Mouse (Mus musculus) CH12.LX (cell line): ENCODE measurements around the gene Acbd4. TPM values are rescaled to one million over a fixed set of nuclear protein-coding genes. Genes with fewer than 3 reads are reported as not detected.

Experiments used
- DNase-seq: peaks from one replicate; pipeline ENCODE4 v3.0.0-alpha.2; 2013; ENCODE audit errors: extremely low read depth
- H3K27ac ChIP-seq: 2 replicates; pipeline ENCODE4 v1.5.1; 2012; ENCODE audit warnings: low read depth, mild to moderate bottlenecking, control low read depth, moderate library complexity; ENCODE audit not compliant: insufficient read depth
- H3K27me3 ChIP-seq: replicated peaks from 2 replicates; pipeline ENCODE3; 2012; ENCODE audit warnings: inconsistent platforms
- H3K36me3 ChIP-seq, 2 experiments: replicated peaks in 1 of 2; 2 replicates each; pipeline versions ENCODE3 to v1.6.1; 2012; ENCODE audit warnings: inconsistent platforms in 1 of 2, low read length in 1 of 2, mild to moderate bottlenecking in 1 of 2, mixed read lengths in 1 of 2, moderate library complexity in 1 of 2; ENCODE audit not compliant: control insufficient read depth in 1 of 2, insufficient read depth in 1 of 2
- H3K4me1 ChIP-seq, 2 experiments: 2 replicates each; pipeline ENCODE4 v1.6.1; 2012; ENCODE audit warnings: inconsistent platforms in 1 of 2, moderate library complexity in 1 of 2; ENCODE audit not compliant: insufficient read depth in 2 of 2, control insufficient read depth in 1 of 2
- H3K4me2 ChIP-seq: 2 replicates; pipeline ENCODE4 v1.6.1; 2012; ENCODE audit warnings: low read depth, mild to moderate bottlenecking, control low read depth; ENCODE audit not compliant: poor library complexity, insufficient read depth, severe bottlenecking
- H3K4me3 ChIP-seq, 3 experiments: fragments of 150-350 bp in 1 of 3; sonication (generic) in 1 of 3; replicated peaks in 1 of 3; 2 replicates each; pipeline versions ENCODE3 to v1.5.1; 2011 to 2012; ENCODE audit warnings: low read depth in 2 of 3, low read length in 2 of 3, mild to moderate bottlenecking in 2 of 3, moderate library complexity in 2 of 3, control low read depth in 1 of 3, improper control_type of control experiment in 1 of 3, inconsistent platforms in 1 of 3, mixed read lengths in 1 of 3; ENCODE audit not compliant: poor library complexity in 1 of 3
- H3K79me2 ChIP-seq: replicated peaks from 2 replicates; pipeline ENCODE4 v1.6.1; 2012; ENCODE audit warnings: mild to moderate bottlenecking, moderate library complexity; ENCODE audit not compliant: control insufficient read depth, poor library complexity, insufficient read depth, severe bottlenecking; ENCODE audit errors: extremely low read depth
- H3K9ac ChIP-seq: 2 replicates; pipeline ENCODE4 v1.6.1; 2012; ENCODE audit warnings: low read depth, mild to moderate bottlenecking, control low read depth, moderate library complexity; ENCODE audit not compliant: insufficient read depth
- H3K9me3 ChIP-seq: replicated peaks from 2 replicates; pipeline ENCODE3; 2012; ENCODE audit warnings: low read length, inconsistent platforms, mixed read lengths
- CHD2 ChIP-seq: IDR thresholded peaks from 2 replicates; pipeline ENCODE4 v1.6.1; 2011; ENCODE audit warnings: low read length, improper control_type of control experiment
- CTCF ChIP-seq, 2 experiments: IDR thresholded peaks in 1 of 2; conservative IDR thresholded peaks in 1 of 2; 2 replicates each; pipeline ENCODE4 v1.5.1; 2011 to 2012; ENCODE audit warnings: low read depth in 2 of 2, low read length in 2 of 2, improper control_type of control experiment in 1 of 2, inconsistent platforms in 1 of 2, mild to moderate bottlenecking in 1 of 2, moderate library complexity in 1 of 2
- E2F4 ChIP-seq: IDR thresholded peaks from 2 replicates; pipeline ENCODE4 v1.6.1; 2011; ENCODE audit warnings: low read depth, low read length, improper control_type of control experiment; ENCODE audit not compliant: insufficient replicate concordance
- ELF1 ChIP-seq: IDR thresholded peaks from 2 replicates; pipeline ENCODE4 v1.6.1; 2014; ENCODE audit warnings: low read depth, mild to moderate bottlenecking, inconsistent platforms, low read length, improper control_type of control experiment
- EP300 ChIP-seq: IDR thresholded peaks from 2 replicates; pipeline ENCODE4 v1.6.1; 2011; ENCODE audit warnings: low read length, improper control_type of control experiment
- GABPA ChIP-seq: IDR thresholded peaks from 2 replicates; pipeline ENCODE4 v1.6.1; 2012; ENCODE audit warnings: low read depth, low read length, improper control_type of control experiment, inconsistent platforms; ENCODE audit not compliant: insufficient replicate concordance
- IRF4 ChIP-seq: IDR thresholded peaks from 2 replicates; pipeline ENCODE4 v1.6.1; 2014; ENCODE audit warnings: low read depth, mild to moderate bottlenecking, inconsistent platforms, low read length, improper control_type of control experiment
- JUN ChIP-seq: IDR thresholded peaks from 2 replicates; pipeline ENCODE4 v1.6.1; 2011; ENCODE audit warnings: low read depth, mild to moderate bottlenecking, low read length, improper control_type of control experiment, moderate library complexity; ENCODE audit not compliant: insufficient read depth
- JUND ChIP-seq: conservative IDR thresholded peaks from 2 replicates; pipeline ENCODE4 v1.6.1; 2011; ENCODE audit warnings: low read depth, low read length, improper control_type of control experiment
- MAFK ChIP-seq: IDR thresholded peaks from 2 replicates; pipeline ENCODE4 v1.6.1; 2011; ENCODE audit warnings: low read length, improper control_type of control experiment; ENCODE audit not compliant: insufficient replicate concordance
- MAZ ChIP-seq: IDR thresholded peaks from 2 replicates; pipeline ENCODE4 v1.6.1; 2012; ENCODE audit warnings: low read depth, mild to moderate bottlenecking, inconsistent platforms, low read length, improper control_type of control experiment, moderate library complexity
- MEF2A ChIP-seq: IDR thresholded peaks from 2 replicates; pipeline ENCODE4 v1.6.1; 2014; ENCODE audit warnings: low read depth, mild to moderate bottlenecking, inconsistent platforms, low read length, improper control_type of control experiment, borderline replicate concordance
- MYC ChIP-seq: IDR thresholded peaks from 2 replicates; pipeline ENCODE4 v1.6.1; 2011; ENCODE audit warnings: low read depth, mild to moderate bottlenecking, improper control_type of control experiment, low read length
- NELFE ChIP-seq: IDR thresholded peaks from 2 replicates; pipeline ENCODE4 v1.6.1; 2011; ENCODE audit warnings: low read depth, low read length, improper control_type of control experiment
- NRF1 ChIP-seq: IDR thresholded peaks from 2 replicates; pipeline ENCODE4 v1.6.1; 2014; ENCODE audit warnings: low read depth, mild to moderate bottlenecking, inconsistent platforms, low read length, improper control_type of control experiment, moderate library complexity
- PAX5 ChIP-seq: IDR thresholded peaks from 2 replicates; pipeline ENCODE4 v1.6.1; 2012; ENCODE audit warnings: low read length, inconsistent platforms, mixed read lengths
- POLR2A ChIP-seq: IDR thresholded peaks from 2 replicates; pipeline ENCODE4 v1.6.1; 2011; ENCODE audit warnings: low read depth, mild to moderate bottlenecking, improper control_type of control experiment, low read length
- POLR2AphosphoS2 ChIP-seq: IDR thresholded peaks from 2 replicates; pipeline ENCODE4 v1.6.1; 2011; ENCODE audit warnings: low read depth, low read length, improper control_type of control experiment
- RAD21 ChIP-seq: IDR thresholded peaks from 2 replicates; pipeline ENCODE4 v1.6.1; 2011; ENCODE audit warnings: low read depth, mild to moderate bottlenecking, low read length, improper control_type of control experiment, moderate library complexity
- RCOR1 ChIP-seq: conservative IDR thresholded peaks from 2 replicates; pipeline ENCODE4 v1.6.1; 2012; ENCODE audit warnings: low read depth, mild to moderate bottlenecking, inconsistent platforms, low read length, improper control_type of control experiment
- SIN3A ChIP-seq: IDR thresholded peaks from 2 replicates; pipeline ENCODE4 v1.6.1; 2012; ENCODE audit warnings: low read length, improper control_type of control experiment, inconsistent platforms
- SMC3 ChIP-seq: IDR thresholded peaks from 2 replicates; pipeline ENCODE4 v1.6.1; 2011; ENCODE audit warnings: low read depth, low read length, improper control_type of control experiment
- USF2 ChIP-seq: conservative IDR thresholded peaks from 2 replicates; pipeline ENCODE4 v1.6.1; 2011; ENCODE audit warnings: low read depth, low read length, improper control_type of control experiment
- ZKSCAN1 ChIP-seq: IDR thresholded peaks from 2 replicates; pipeline ENCODE4 v1.6.1; 2012; ENCODE audit warnings: low read depth, inconsistent platforms, low read length, improper control_type of control experiment, borderline replicate concordance
- ZNF384 ChIP-seq: IDR thresholded peaks from 2 replicates; pipeline ENCODE4 v1.6.1; 2012; ENCODE audit warnings: low read depth, low read length, improper control_type of control experiment, inconsistent platforms
- dilution Hi-C: fragments of 300-500 bp; cut with MboI; formaldehyde crosslinking; loops from 2 replicates; pipeline ENCODE4 v1.14.3; 2020; ENCODE audit warnings: low sequenced_read_pairs; ENCODE audit not compliant: extremely low pct_unique_long_range_greater_than_20kb, extremely low pct_ligation_motif_present
- in situ Hi-C: fragments of 300-500 bp; cut with MboI; formaldehyde crosslinking; loops from 3 replicates; pipeline ENCODE4 v1.14.3; 2019; ENCODE audit warnings: low sequenced_read_pairs, low pct_ligation_motif_present, low pct_unique_long_range_greater_than_20kb, mixed read lengths
- polyA plus RNA-seq: library from polyadenylated mRNA; unstranded; fragments of >175 nt; gene quantifications from 2 replicates; pipeline ENCODE4 v1.2.1, GENCODE M21; 2012; ENCODE audit warnings: low read depth; ENCODE audit not compliant: insufficient read length
- total RNA-seq, 2 experiments: library from RNA; depleted of rRNA; stranded (reverse); fragments of 300-350 nt in 1 of 2; fragments of >200 nt in 1 of 2; gene quantifications; 2 replicates each; pipeline ENCODE4 v1.2.3; 2012 to 2014

Acbd4 gene
- total and polyA plus RNA-seq, 3 experiments: 51.4 to 68.4 (median 62.6) TPM

- dilution Hi-C loops: no loop called here
- Histone ChIP-seq H3K36me3 (peaks cover 0 to 3% of the 10 kb centered on the region in 2 experiments), H3K4me3 (no peak overlapping the region), H3K4me2 (no peak overlapping the region), H3K4me1 (peaks cover 0 to 14% of the 10 kb centered on the region in 2 experiments; a peak in 2 of 4 replicates), H3K27me3 (no peaks in the 10 kb centered on the region), H3K9ac (no peak overlapping the region), H3K9me3 (no peaks in the 10 kb centered on the region), H3K27ac (no peak overlapping the region), H3K79me2 (peaks cover 22% of the 10 kb centered on the region)
- no peak for DNase-seq
- TF ChIP-seq ELF1: no peak
- TF ChIP-seq USF2: no peak
- TF ChIP-seq MEF2A: no peak
- TF ChIP-seq JUN: no peak
- no peak for TF ChIP-seq RCOR1
- TF ChIP-seq RAD21: no peak
- no peak for TF ChIP-seq CTCF (conservative IDR thresholded peaks at IDR 0.05 in 1 of 2, IDR thresholded peaks at IDR 0.05 in 1 of 2; ENCODE audit: low read depth in 2 of 2, low read length in 2 of 2)
- TF ChIP-seq MAZ: no peak
- no peak for TF ChIP-seq ZKSCAN1
- TF ChIP-seq SIN3A: no peak
- TF ChIP-seq ZNF384: no peak
- TF ChIP-seq POLR2AphosphoS2: no peak
- no peak for TF ChIP-seq GABPA
- no peak for TF ChIP-seq POLR2A
- no peak for TF ChIP-seq JUND
- TF ChIP-seq CHD2: no peak
- TF ChIP-seq MYC: no peak
- no peak for TF ChIP-seq NRF1
- no peak for TF ChIP-seq SMC3
- TF ChIP-seq IRF4: no peak
- in situ Hi-C loops: no loop called here
Measured at GRCm38 (mm10) chr11:103119609-103120008, 18.1 kb downstream of the Acbd4 start.

- H3K36me3 ChIP-seq: peaks cover 0 to 3% of the 10 kb centered on the region in 2 experiments
- no peak overlapping the region for H3K9ac ChIP-seq
- H3K4me3 ChIP-seq: no peak overlapping the region
- in situ Hi-C loops: no loop called here
- no peaks in the 10 kb centered on the region for H3K9me3 ChIP-seq
- H3K4me2 ChIP-seq: no peak overlapping the region
- H3K79me2 ChIP-seq: peaks cover 22% of the 10 kb centered on the region
- dilution Hi-C loops: no loop called here
- H3K4me1 ChIP-seq: peaks cover 0 to 14% of the 10 kb centered on the region in 2 experiments; a peak in 2 of 4 replicates
- H3K27ac ChIP-seq: no peak overlapping the region
- DNase-seq: no peak
- no peaks in the 10 kb centered on the region for H3K27me3 ChIP-seq
- TF ChIP-seq ZKSCAN1 (no peak), MAFK (no peak), RAD21 (no peak), NRF1 (no peak), PAX5 (no peak), NELFE (no peak), JUND (no peak), E2F4 (no peak), ZNF384 (no peak), MAZ (no peak), EP300 (no peak)
Measured at GRCm38 (mm10) chr11:103120315-103120714, 18.8 kb downstream of the Acbd4 start.
